Mouse (Mus musculus) heart, adult 11 months (tissue): Measurements from ENCODE around the gene Gemin5.
"Not testable (repeated sequence)": the region's sequence is repeated elsewhere in the genome, so short reads cannot be mapped to it uniquely, and the experiment has no call there.

Experiments
- DNase-seq: peaks from one replicate; pipeline ENCODE4 v3.0.0; 2022

The Gemin5 gene

DNA sequence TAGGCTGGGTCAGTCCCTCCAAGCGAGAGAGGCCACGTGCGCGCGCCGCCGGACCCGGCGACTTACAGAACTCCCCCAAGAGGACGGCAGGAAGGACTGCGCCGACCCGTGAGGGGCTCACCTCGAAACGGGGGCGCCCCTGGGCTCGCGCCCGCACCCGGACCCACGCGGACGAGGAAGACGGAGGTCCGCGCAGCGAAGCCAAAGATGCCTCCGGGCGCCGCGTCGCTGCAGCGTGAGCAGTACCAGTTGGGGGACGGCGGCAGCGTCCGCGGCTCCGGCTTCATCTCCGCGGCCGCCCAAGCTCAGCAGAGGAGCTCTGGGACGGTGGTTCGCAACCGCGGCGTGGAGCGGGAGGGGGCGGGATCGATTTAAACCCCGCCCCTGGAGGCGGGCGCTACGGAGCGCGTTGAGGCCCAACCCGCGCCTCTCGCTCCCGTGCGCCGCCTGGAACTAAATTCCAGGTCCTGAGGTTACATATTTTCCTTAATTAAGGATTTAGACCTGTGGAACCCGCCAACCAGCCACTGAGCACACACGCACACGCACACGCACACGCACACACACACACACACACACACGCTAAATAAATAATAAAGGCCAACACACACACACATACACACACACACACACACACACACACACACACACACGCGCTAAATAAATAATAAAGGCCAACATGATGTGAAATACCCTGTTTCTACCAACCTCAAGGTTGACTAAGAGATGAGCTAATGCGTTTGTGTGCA is at the start of gene Gemin5:
Gemin5 (minus strand) TSS at position 373 of the 749 bp plus-strand sequence.
- peak; percentile 97 for DNase-seq

DNA sequence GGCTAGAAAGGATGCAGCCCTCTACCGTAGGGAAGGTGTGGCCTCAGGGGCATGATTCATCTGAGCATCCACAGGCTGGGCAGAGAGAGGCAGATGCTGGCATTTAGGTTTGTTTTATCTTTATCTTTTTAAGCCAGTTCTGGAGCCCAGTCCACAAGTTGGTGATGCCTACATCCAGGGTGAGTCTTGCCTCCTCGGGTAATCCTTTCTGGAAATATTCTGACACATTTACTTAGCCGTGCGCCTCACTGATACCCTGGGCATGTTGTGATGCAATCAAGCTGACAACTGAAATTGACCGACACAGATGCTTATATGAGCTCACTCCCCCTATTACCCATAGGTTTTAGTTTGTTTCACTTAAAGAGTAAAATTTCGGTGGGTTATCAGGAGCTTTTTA is 48.5 kb upstream of the Gemin5 start:
- DNase-seq = no peak

DNA sequence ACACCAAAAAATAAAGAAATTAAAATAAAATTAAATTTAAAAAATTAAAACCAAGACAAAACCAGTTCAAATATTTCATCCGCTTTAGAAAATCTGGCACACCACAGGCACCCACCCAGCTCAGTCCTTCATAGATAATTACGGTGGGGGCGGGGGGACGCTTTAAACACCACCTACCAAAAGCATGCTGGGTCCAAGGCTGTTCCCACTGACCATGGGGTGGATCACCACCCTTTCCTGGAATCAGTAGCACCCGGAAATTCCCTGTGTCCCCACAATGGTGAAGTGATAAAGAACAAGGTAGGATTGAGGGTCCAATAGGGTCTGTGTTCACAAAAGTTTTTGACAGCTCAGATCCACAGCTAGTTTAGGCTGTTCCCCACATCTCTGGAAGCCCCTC is 47.5 kb upstream of the Gemin5 start:
- peak; percentile 93 for DNase-seq

DNA sequence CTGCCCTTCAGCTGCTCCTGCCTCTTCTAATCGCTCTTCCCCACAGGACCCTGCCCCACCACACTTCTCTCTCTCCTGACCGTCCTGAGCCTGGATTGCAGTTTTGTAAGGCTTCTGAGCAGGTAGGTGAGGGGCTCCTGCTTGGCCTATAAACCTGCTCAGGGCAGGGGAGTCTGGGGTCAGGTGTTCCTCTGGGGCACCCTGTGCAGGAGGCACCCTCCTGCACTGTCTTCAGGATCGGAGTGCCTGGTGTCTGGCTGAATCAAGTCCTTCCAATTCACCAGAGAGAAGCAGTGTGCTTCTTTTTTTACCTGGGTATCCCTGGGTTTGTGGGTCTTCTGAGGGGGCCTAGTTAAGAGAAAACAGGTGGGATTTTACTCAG is 46.7 kb upstream of the Gemin5 start:
- not testable (repeated sequence) for DNase-seq

DNA sequence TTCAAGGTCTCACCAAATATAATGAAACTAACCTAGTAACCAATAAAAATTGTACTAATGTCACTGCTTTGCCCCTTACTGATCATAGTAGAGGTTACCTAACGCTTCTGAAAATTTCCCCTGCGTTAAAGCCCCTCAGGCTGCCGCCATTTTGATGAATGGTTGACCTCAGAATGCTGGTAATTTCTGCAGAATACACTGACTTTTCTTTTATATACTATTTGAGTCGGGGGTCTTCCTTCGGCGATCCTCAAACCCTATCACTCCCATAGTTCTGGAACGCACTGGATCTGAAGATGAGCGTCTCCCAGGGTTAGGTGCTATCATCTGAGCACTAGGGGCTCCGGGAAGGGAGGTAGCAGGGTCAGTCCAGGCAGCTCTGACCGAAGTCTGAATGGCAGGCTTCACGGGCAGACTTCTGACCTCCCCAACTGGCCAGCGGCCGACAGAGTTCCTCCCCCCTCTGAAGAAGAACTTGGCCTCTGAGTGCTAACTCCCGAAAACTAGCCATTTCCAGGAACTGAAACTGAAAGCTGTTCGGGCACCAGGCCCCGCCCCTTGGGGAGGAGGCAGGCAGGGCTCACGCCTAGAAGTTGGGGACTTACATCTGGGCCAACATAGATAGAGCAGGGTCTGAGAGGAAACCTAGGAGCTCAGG is 46.2 kb upstream of the Gemin5 start:
- DNase-seq = peak; percentile 99

DNA sequence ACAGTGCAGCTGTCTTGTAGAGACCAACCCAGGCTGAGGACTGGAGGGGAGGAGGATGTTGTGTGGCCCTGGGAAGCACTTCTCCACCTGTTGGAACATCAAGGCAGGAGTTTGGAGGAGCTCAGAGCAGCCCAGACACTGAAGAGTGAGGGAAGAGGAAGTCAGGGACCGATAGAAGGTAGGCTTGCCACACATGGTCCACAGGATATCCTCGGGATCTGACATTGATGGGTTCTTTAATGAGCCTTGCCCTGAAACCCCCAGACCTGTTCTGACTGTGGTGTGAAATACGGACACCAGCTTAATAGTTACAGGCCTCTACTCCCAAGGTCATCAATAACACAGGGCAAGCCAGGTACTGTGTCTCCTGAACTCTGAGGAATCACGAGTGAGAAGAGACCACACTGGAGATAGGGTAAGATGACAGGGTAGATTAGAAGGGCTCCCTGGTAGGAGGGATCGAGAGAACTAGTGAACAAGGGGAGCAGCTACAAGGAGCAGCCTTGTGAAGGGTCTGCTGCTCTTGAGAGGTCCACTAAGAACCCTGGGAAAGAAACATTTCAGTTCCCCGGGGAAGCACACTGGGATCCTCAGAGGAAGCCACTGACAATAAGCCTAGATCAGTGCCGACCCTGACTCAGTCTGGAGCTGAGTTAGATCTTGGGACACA is 45.5 kb upstream of the Gemin5 start:
- no peak for DNase-seq

DNA sequence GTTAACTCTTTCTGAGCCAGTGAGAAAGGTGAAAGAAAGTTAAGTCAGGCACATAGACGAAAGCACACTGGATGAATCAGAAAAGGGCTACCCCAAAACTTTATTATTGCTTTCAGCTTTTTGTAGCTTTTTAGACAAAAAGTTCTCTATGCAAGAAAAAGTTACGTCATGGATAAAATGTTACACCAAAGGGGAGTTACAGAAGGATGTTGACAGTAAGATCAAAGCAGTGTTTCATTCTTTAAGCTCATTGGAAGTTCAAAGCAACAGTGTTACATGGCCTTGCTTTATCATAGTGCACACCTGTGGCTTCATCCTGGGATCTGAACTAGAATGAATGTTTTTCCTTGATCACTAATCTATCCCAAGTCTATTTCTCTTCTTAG is 43.3 kb upstream of the Gemin5 start:
- no peak for DNase-seq

DNA sequence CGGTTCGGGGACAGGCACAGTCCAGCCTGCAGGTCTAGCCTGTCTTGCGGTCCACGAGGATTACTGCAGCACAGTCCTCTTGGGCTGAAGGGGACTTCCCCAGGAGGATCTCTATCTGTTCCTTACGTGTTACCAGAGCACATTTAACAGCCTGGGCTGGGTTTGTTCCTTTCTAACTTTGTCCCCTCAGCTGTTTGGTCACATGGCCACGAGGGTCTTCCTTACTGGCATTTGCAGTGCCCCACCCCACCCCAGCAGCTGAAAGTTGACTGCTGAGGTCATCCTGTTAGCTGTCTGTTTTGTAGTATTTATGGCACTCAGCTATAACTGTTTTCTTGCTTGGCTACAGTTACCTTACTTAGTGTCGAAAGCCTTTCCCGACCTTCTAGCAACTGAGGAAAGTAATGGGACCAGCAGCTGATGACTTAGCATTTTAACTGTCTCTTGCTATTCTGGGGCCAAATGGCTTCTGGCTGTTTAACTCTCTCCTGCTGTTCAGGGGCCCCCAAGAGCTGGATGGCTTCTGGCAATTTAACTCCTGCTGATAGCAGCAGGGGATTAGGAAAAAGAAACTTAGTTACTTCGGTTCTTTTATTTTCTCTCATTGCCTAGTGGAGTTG is 42.8 kb upstream of the Gemin5 start:
- DNase-seq = peak; percentile 93

DNA sequence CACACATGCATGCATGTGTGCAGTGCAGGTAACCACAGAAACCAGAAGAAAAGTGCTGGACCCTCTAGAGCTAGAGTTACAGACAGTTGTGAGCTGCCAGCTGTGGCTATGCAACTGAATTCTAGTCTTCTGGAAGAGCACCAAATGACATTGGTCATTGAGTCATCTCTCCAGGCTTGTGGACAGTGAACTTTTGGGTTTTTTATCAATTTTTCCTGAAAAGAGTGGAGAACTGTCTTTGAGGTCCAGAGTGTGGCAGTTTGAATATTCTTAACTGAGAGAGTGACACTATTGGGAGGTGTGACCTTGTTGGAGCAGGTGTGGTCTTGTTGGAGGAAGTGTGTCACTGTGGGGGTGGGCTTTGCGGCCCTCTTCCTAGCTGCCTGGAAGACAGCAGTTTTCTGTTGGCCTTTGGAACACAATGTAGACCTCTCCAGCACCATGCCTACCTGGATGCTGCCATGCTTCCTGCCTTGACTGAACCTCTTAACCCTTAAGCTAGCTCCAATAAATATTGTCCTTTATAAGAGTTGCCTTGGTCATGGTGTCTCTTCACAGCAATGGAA is 42.1 kb upstream of the Gemin5 start:
- DNase-seq = no peak

DNA sequence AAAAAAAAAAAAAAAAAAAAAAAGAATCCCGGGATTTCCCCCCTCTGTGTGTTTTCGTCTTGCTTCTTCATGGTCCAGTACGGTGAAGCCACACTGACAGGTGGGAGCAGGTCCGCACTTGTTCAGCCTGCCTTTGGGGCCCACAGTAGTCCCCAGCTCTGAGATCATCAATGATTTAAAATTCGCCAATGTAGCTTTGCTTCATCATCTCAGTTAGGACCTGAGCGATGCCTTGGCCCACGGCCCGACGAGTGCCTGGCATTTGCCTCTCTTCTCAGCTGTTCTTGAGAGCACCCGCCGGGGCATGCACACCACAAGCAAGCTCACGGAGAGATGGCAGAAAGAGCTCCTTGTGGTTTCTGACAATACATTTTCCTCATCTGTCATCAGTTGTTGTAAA is 32.7 kb upstream of the Gemin5 start:
- no peak for DNase-seq

DNA sequence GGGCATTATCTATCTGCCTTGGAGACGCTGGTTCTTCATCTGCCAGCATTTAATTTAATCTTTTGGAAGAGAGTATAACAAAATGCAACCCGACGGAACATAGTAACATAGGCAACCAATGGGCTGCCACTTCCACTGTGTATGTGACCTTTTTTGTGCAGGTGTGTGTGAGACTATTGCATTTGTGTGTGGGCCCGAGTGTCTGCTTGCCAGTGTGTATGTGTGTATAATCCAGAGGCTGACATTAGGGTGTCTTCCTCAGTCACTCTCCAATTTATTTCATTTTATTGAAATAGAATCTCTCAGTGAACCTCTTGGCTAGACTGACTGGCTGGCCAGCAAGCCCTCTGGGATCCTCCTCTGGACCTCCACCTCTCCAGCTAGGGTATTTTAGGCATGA is 31.9 kb upstream of the Gemin5 start:
- DNase-seq = no peak

DNA sequence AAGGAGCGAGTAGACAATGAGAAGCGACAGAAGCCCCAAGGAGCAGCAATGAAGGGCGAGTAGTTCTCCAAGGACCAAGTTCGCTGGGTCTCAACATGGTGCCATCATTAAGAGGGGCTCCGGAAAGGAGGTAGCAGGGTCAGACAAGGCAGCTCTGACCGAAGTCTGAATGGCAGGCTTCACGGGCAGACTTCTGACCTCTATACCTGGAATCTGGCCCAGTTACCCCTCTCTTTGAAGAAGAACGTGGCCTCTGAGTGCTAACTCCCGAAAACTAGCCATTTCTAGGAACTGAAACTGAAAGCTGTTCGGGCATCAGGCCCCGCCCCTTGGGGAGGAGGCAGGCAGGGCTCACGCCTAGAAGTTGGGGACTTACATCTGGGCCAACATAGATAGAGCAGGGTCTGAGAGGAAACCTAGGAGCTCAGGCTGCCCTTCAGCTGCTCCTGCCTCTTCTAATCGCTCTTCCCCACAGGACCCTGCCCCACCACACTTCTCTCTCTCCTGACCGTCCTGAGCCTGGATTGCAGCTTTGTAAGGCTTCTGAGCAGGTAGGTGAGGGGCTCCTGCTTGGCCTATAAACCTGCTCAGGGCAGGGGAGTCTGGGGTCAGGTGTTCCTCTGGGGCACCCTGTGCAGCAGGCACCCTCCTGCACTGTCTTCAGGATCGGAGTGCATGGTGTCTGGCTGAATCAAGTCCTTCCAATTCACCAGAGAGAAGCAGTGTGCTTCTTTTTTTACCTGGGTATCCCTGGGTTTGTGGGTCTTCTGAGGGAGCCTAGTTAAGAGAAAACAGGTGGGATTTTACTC is 31.1 kb upstream of the Gemin5 start, which contains the start of the genes Igtp and Irgm2:
Igtp (plus strand) TSS at position 328 of the 809 bp plus-strand sequence.
Irgm2 (plus strand) TSS at position 390 of the 809 bp plus-strand sequence.
- peak; percentile 99 for DNase-seq

DNA sequence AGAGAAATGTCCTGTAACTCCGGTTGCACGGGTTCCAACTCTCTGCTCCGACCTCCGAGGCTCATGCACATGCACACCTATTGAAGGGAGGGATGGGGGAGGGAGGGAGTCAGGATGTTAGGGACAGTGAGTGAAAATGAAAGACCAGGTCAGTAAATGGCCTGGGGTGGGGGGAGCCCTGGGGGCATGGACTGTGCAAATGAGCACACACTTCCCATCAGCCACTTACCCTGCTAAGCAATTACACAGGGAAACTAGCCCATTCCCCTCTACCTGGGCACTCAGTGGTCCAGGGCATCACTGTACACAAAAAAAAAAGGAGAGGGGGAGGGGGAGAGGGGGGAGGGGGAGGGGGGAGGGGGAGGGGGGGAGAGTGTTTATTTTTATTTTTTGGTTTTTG is 30.3 kb upstream of the Gemin5 start:
- DNase-seq = no peak

DNA sequence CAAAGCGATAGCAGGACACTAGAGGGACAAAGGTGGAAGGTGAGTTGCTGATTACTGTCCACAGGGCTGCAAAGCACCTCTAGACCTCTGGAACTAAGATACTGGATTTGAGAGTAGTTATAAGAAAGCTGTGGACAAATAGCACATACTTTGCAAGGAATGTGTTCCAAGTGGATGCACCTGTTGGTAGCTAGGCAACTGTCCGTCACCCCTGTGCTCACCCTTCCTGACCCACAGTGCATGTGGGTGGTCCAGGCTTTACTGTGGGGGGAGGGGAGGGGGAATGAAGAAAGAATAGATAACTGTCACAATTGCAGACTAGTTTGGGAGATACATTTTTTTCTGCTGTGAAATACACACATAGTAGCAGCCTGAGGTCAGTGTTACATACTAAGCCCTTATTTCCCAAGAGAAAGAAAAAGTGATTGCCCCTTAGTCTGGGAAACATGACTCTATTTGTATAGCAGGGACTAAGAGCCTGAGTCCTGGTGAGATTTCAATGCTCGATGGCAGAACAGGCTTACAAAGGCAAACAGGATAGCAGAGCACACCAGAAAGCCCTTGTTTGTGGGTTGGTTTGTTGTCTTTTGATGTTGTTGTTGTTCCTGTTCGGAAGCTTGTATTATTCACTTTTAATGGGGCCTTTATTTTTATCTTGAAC is 25.7 kb upstream of the Gemin5 start:
- DNase-seq = no peak

DNA sequence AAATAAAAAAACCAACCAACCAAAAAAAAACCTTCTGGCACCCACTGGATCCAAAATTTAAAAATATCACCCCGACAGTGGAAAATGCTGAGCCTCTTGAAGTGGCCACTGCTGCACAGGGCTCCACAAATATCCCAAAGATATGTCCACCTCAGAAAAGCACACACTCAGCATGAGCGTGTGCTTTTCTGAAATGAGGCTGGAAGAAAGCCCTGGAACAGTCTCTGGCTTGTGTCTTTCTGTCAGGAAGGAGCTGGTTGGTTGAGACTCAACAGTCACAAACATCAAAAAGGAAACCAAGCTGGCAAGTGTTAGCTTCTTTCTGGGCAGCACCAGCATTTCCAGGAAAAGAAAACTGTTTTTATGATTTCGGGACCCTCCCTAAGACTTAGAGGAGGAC is 25.0 kb upstream of the Gemin5 start:
- peak; percentile 95 for DNase-seq

DNA sequence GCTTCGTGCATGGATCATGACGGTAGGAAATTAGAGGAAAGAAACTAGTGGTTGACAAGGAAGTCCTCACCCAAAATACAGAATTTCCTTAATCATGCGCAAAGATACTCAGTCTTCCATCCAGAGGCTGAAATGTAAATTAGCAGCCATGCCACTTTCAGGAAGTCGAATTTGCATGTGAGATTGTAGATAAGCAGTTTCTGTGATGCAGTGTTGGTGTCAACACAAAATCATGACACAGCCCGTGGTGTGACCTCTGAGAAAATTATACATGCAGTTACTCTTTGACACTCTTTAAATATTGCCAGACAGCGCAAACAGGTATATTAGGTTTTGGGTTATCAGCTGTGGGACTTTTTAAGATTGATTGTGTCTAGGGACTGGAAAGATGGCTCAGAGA is 21.3 kb upstream of the Gemin5 start:
- DNase-seq = no peak

DNA sequence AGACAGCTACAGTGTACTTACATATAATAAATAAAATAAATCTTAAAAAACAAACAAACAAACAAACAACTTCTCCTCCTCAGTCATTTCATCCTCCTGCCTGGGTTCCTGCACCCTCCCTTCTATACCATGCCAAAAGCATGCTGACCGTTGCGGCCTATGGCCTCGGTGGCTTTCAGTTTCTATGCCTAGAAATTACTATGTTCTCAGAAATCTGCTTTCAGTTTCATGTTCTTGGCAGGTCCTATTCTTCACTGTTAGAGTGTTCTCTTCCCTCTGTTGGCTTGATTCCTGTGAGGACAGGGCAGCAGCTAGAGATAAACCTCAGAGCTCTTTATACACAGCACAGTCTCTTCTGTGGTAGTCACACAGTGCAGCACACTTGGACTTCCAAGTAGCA is 15.2 kb upstream of the Gemin5 start:
- no peak for DNase-seq

DNA sequence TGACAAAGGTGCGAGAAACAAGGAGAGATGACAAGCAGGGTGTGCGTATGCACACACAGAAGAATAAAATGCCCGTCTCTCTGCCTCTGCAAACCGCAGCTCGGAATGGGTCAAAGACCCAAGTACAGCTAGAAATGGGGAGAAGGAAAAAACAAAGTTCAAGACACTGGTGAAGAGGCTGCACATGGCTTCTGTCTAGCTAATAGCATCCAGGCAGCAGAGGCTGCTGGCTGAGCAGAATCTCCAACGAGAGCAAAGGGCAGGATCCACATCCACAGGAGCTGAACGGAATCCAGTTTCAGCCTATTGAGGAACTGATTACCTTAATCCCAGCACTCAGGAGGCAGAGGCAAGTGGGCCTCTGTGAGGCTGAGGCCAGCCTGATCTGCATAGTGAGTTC is 12.4 kb upstream of the Gemin5 start:
- DNase-seq = no peak

DNA sequence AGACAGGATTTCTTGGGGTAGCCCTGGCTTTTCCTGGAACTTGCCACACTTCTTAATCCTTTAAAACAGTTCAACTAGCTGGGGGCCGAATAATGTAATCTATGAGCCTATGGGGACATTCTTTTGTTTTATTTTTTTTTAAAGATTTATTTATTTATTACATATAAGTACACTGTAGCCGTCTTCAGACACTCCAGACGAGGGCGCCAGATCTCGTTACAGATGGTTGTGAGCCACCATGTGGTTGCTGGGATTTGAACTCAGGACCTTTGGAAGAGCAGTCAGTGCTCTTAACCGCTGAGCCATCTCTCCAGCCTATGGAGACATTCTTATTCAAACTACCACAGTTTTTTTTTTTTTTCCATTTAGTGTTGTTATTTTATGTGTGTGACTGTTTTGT is 11.6 kb upstream of the Gemin5 start:
- not testable (repeated sequence) for DNase-seq

DNA sequence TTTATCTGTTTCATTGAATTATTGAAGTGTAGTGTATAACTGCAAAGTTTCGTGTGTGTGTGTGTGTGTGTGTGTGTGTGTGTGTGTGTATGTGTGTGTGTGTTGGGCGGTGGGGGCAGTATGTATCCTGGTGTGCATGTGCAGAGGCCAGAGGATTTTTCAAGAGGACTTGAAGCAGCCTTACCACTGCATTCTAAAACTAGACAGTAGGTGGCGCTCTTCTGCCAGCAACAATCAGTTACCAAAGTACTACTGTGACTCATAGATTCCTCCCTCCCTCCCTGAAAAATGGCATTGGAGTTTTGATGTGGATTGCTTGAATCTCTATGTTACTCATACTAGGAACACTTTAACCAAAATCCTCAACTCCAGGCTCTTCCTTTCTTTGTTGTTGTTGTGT is 11.2 kb upstream of the Gemin5 start:
- DNase-seq = peak; percentile 97

DNA sequence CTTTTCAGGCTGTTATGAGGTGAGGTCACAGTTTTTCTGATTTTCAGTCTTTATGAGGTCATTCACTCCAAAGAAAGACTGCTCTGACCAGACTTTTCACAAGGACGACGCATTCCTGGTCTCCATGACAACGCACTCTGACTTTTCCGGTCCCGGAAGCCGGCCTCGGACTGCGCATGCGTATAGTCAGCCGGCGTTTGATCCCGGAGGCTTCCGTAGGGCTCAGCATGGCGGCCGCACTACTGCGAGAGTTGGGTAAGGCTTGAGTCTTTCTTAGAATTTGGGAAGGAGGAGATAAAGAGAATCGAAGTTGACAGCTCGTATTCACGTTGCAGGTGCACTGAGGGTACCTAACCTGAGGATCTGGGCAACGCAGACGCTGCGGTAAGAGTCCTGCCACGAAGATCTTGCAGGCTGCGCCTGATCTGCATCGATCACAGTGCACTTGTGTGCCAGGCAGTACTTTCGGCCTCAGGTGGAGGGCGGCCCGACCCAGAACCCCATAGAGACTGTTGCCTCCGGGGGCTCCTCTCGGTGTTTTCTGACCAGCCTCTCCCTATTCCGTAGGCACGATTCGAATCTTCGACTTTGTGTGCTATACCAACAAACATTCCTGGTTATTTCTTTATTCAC is 3.2 kb upstream of the Gemin5 start, which contains the start of gene Mrpl22:
Mrpl22 (plus strand) TSS at position 203 of the 633 bp plus-strand sequence.
- peak; percentile 99 for DNase-seq
